Mouse (Mus musculus) ovary, postnatal 36 days (tissue): Measurements from ENCODE around the gene Cacnb1.

ENCODE experiments used
- DNase-seq: peaks from one replicate; pipeline ENCODE4 v3.0.0; 2022; ENCODE audit warnings: low spot score, mixed read lengths

Gene Cacnb1

GRCm38 (mm10) chr11:98040975-98041374 lies 18.1 kb upstream of the Cacnb1 start:
- no peak for DNase-seq

GRCm38 (mm10) chr11:98037871-98038270 lies 15.0 kb upstream of the Cacnb1 start:
- no peak for DNase-seq

- peak; percentile 52 for DNase-seq
Observed at GRCm38 (mm10) chr11:98035977-98036377, 13.1 kb upstream of the Cacnb1 start.

- no peak for DNase-seq
Observed at GRCm38 (mm10) chr11:98034840-98035239, 12.0 kb upstream of the Cacnb1 start.

- no peak for DNase-seq
Observed at GRCm38 (mm10) chr11:98034061-98034460, 11.2 kb upstream of the Cacnb1 start.

- peak; percentile 73 for DNase-seq
Observed at GRCm38 (mm10) chr11:98031443-98031770, 8.6 kb upstream of the Cacnb1 start.

- DNase-seq = no peak
Observed at GRCm38 (mm10) chr11:98030701-98031442, 8.0 kb upstream of the Cacnb1 start.

- no peak for DNase-seq
Observed at GRCm38 (mm10) chr11:98027785-98028184, 5.0 kb upstream of the Cacnb1 start.

GRCm38 (mm10) chr11:98027297-98027688 lies 4.5 kb upstream of the Cacnb1 start:
- DNase-seq = no peak

- peak; percentile 91 for DNase-seq
Observed at GRCm38 (mm10) chr11:98026570-98027296, 3.9 kb upstream of the Cacnb1 start, which contains the start of gene Rpl19. Gene Rpl19, plus strand, starts transcription at chr11:98026710.

- no peak for DNase-seq
Observed at GRCm38 (mm10) chr11:98026248-98026569, 3.4 kb upstream of the Cacnb1 start.

- no peak for DNase-seq
Observed at GRCm38 (mm10) chr11:98024516-98024915, 1.7 kb upstream of the Cacnb1 start.

- DNase-seq = no peak
Observed at GRCm38 (mm10) chr11:98022253-98022554, 630 bp downstream of the Cacnb1 start.

GRCm38 (mm10) chr11:98021565-98022252 lies 1.1 kb downstream of the Cacnb1 start:
- peak; percentile 52 for DNase-seq

GRCm38 (mm10) chr11:98021118-98021517 lies 1.7 kb downstream of the Cacnb1 start:
- no peak for DNase-seq

- DNase-seq = no peak
Observed at GRCm38 (mm10) chr11:98020710-98021109, 2.1 kb downstream of the Cacnb1 start.

GRCm38 (mm10) chr11:98019883-98020610 lies 2.8 kb downstream of the Cacnb1 start:
- no peak for DNase-seq

- peak; percentile 39 for DNase-seq
Observed at GRCm38 (mm10) chr11:98018858-98019641, 3.8 kb downstream of the Cacnb1 start.

GRCm38 (mm10) chr11:98018222-98018621 lies 4.6 kb downstream of the Cacnb1 start:
- no peak for DNase-seq

- DNase-seq = no peak
Observed at GRCm38 (mm10) chr11:98016824-98017223, 6.0 kb downstream of the Cacnb1 start.

GRCm38 (mm10) chr11:98016177-98016576 lies 6.7 kb downstream of the Cacnb1 start:
- DNase-seq = no peak

- no peak for DNase-seq
Observed at GRCm38 (mm10) chr11:98012831-98013230, 10.0 kb downstream of the Cacnb1 start.
